Mouse (Mus musculus) midbrain, postnatal 0 days (tissue): ENCODE results near the gene Strap. TPM values are rescaled to one million over a fixed set of nuclear protein-coding genes. Genes with fewer than 3 reads are reported as not detected.
"Not testable (repeated sequence)": the region's sequence is repeated elsewhere in the genome, so short reads cannot be mapped to it uniquely, and the experiment has no call there.

ENCODE experiments used
- ATAC-seq: fragments of 200-750 bp; cut with Nextera tagmentation; 2 replicates; pipeline ENCODE4 v1.8.0; 2017; ENCODE audit warnings: moderate number of reproducible peaks, mild to moderate bottlenecking, moderate TSS enrichment, moderate library complexity; ENCODE audit not compliant: low FRiP score
- DNase-seq: peaks from one replicate; pipeline ENCODE4 v3.0.0-alpha.2; 2015; ENCODE audit warnings: low spot score
- H3K27ac ChIP-seq: fragments of 300-500 bp; sonication (generic); 2 replicates; pipeline ENCODE4 v1.5.1; 2014; ENCODE audit warnings: low read depth, mild to moderate bottlenecking, low read length, mixed read lengths
- H3K27me3 ChIP-seq: fragments of 300-500 bp; sonication (generic); 2 replicates; pipeline ENCODE4 v1.6.1; 2014; ENCODE audit warnings: low read length, control low read depth, mixed read lengths; ENCODE audit not compliant: insufficient read depth
- H3K36me3 ChIP-seq: fragments of 300-500 bp; sonication (generic); 2 replicates; pipeline ENCODE4 v1.6.1; 2014; ENCODE audit warnings: low read length, control low read depth, mixed read lengths; ENCODE audit not compliant: insufficient read depth
- H3K4me1 ChIP-seq: fragments of 300-500 bp; sonication (generic); 2 replicates; pipeline ENCODE4 v1.6.1; 2014; ENCODE audit warnings: mild to moderate bottlenecking, control low read depth, antibody characterized with exemption, low read length, mixed read lengths; ENCODE audit not compliant: insufficient read depth
- H3K4me2 ChIP-seq: fragments of 300-500 bp; sonication (generic); 2 replicates; pipeline ENCODE4 v1.6.1; 2014; ENCODE audit warnings: low read depth, mild to moderate bottlenecking, low read length, mixed read lengths; ENCODE audit not compliant: poor library complexity, severe bottlenecking
- H3K4me3 ChIP-seq: fragments of 300-500 bp; sonication (generic); 2 replicates; pipeline ENCODE4 v1.5.1; 2014; ENCODE audit warnings: low read depth, mild to moderate bottlenecking, low read length, moderate library complexity
- H3K9ac ChIP-seq: fragments of 300-500 bp; sonication (generic); replicated peaks from 2 replicates; pipeline ENCODE4 v1.6.1; 2014; ENCODE audit warnings: mild to moderate bottlenecking, low read length, moderate library complexity, mixed read lengths; ENCODE audit not compliant: poor library complexity, severe bottlenecking
- H3K9me3 ChIP-seq: fragments of 300-500 bp; sonication (generic); 2 replicates; pipeline ENCODE4 v1.6.1; 2016; ENCODE audit warnings: low read length, control low read depth
- CTCF ChIP-seq: IDR thresholded peaks from 2 replicates; pipeline ENCODE4 v1.5.1; 2016; ENCODE audit warnings: antibody characterized with exemption, mild to moderate bottlenecking
- WGBS: fragments of 180-500 bp; shearing (Covaris S2); extraction: QIAGEN DNeasy Blood & Tissue Kit; methylation state at CpG from one replicate; pipeline ENCODE4 v1.1.7; 2014; 5-methylcytosine and 5-hydroxymethylcytosine counted together
- polyA plus RNA-seq: library from polyadenylated mRNA; unstranded; fragments of >200 nt; fragmentation: Nextera tagmentation; extraction: Ambion mirVana; gene quantifications from 2 replicates; pipeline ENCODE4 v1.2.1, GENCODE M21; 2015
- total RNA-seq: library from RNA; depleted of rRNA; stranded (reverse); fragments of >200 nt; gene quantifications from 2 replicates; pipeline ENCODE4 v1.2.3, GENCODE M21; 2014

Gene Strap
- total and polyA plus RNA-seq, 2 experiments from 2014 or later = 80.9 to 166 TPM

DNA sequence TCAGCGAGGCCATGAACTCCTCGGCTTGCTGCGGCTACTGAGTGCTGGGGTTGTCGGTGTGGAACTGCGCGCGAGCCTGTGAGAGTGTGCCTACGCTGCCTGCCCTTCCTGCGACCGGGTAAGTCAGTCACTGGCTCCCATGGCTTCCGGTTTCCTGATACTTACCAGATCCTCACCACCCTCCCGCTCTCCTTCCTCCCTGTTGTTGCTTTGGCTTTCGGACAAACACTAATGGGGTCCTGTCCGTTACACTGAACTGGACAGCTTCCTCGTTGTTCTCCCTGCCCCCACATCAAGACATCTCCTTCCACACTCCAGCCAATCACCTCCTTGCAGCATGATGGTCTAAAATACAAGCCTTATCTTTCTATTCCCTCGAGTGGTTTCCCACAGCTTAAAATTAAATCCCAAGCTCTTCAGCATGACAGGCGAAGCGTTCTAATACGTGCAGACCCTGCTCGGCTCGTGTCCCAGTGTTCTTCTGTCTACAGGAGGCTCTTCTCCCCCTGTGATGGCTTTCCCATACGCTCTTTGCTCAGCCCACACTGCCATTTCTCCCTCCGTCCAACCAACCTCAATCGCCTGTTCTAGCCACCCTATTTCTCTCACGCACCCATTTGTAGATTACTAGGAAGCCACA, 30.5 kb upstream of the Strap start:
- Histone ChIP-seq H3K36me3 (no peaks in the 10 kb centered on the region), H3K27ac (no peak overlapping the region), H3K27me3 (no peaks in the 10 kb centered on the region), H3K4me3 (no peak overlapping the region), H3K9ac (no peak overlapping the region), H3K9me3 (no peaks in the 10 kb centered on the region), H3K4me2 (no peak overlapping the region), H3K4me1 (no peaks in the 10 kb centered on the region)
- WGBS = 82% methylated on average over 25 of the region's 25 CpGs
- DNase-seq (no peak), ATAC-seq (no peak)
- TF ChIP-seq CTCF = no peak

DNA sequence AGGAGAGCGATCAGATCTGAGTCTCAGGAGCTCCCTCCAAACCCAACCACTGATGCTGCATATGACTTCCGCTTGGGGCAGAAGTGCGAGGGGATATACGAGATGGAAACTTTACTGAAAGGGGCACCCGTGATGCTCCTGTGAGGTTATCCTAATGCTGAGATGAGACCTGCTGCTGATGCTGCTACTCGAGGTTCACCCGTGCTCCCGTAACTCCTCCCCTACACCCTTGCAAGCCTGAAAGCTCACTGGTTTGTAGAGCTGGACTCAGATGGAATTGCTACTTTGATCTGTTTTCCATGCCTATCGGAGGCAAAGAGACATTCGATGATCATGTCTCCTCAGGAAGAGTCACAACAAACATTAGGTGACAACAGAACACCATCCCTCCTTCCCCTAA, 28.7 kb upstream of the Strap start:
- TF ChIP-seq CTCF = no peak
- Histone ChIP-seq H3K9me3 (no peaks in the 10 kb centered on the region), H3K9ac (no peak overlapping the region), H3K4me2 (no peak overlapping the region), H3K4me3 (no peak overlapping the region), H3K4me1 (no peaks in the 10 kb centered on the region), H3K36me3 (no peaks in the 10 kb centered on the region), H3K27me3 (no peaks in the 10 kb centered on the region), H3K27ac (no peak overlapping the region)
- no peak for ATAC-seq
- DNase-seq = no peak
- 90% methylated on average over 10 of the region's 10 CpGs for WGBS

- H3K9me3 ChIP-seq, H3K9ac ChIP-seq, H3K4me3 ChIP-seq, H3K4me2 ChIP-seq, ATAC-seq, H3K36me3 ChIP-seq, H3K27ac ChIP-seq, H3K27me3 ChIP-seq, DNase-seq, H3K4me1 ChIP-seq: not testable (repeated sequence)
- WGBS = 91% methylated on average over 13 of the region's 13 CpGs
These were observed 26.0 kb upstream of the Strap start for GRCm38 (mm10) chr6:137708726-137709405.

GRCm38 (mm10) chr6:137710179-137711037, 24.5 kb upstream of the Strap start:
- H3K4me3 ChIP-seq = no peak overlapping the region
- no peak overlapping the region for H3K27ac ChIP-seq
- no peaks in the 10 kb centered on the region for H3K36me3 ChIP-seq
- WGBS = 76% methylated on average over 14 of the region's 14 CpGs
- TF ChIP-seq CTCF = no peak
- no peaks in the 10 kb centered on the region for H3K9me3 ChIP-seq
- DNase-seq (no peak), ATAC-seq (no peak)
- H3K4me2 ChIP-seq = no peak overlapping the region
- 0 out of 2 replicates have a peak, but pooled peaks cover 8% of the 10 kb centered on the region for H3K4me1 ChIP-seq
- no peak overlapping the region for H3K9ac ChIP-seq
- no peaks in the 10 kb centered on the region for H3K27me3 ChIP-seq

- no peak for DNase-seq
- 0 out of 2 replicates have a peak overlapping the region, but pooled peaks have one; percentile 6 for H3K27ac ChIP-seq
- no peak overlapping the region for H3K4me3 ChIP-seq
- no peak overlapping the region for H3K4me2 ChIP-seq
- no peaks in the 10 kb centered on the region for H3K27me3 ChIP-seq
- no peak overlapping the region; the same call in 1 of the 2 replicates for H3K9ac ChIP-seq
- H3K4me1 ChIP-seq = 0 out of 2 replicates have a peak, but pooled peaks cover 8% of the 10 kb centered on the region
- WGBS = 18% methylated on average over 7 of the region's 7 CpGs
- ATAC-seq = no peak
- H3K36me3 ChIP-seq = no peaks in the 10 kb centered on the region
- TF ChIP-seq CTCF = no peak
- H3K9me3 ChIP-seq = no peaks in the 10 kb centered on the region
These were observed 22.1 kb upstream of the Strap start for GRCm38 (mm10) chr6:137712654-137713309.
